Mouse (Mus musculus) yolk sac, embryonic 10.5 days (tissue): ENCODE data around the gene Bora.

Experiments
- DNase-seq: peaks from one replicate; pipeline ENCODE4 v3.0.0-alpha.2; 2017; ENCODE audit warnings: low spot score

Bora gene

GRCm38 (mm10) chr14:99063091-99063490 lies 17.1 kb downstream of the Bora start:
- DNase-seq, result no peak

- DNase-seq, result no peak
Measured at GRCm38 (mm10) chr14:99071146-99071545, 25.1 kb downstream of the Bora start.

GRCm38 (mm10) chr14:99088947-99089346 lies 42.9 kb downstream of the Bora start:
- no peak for DNase-seq

- DNase-seq, result peak; percentile 97
Measured at GRCm38 (mm10) chr14:99099267-99099966, 53.4 kb downstream of the Bora start, which contains the start of the genes Pibf1 and Dis3. Gene Pibf1, plus strand, starts transcription at chr14:99099424. Gene Dis3, minus strand, starts transcription at chr14:99099770.

GRCm38 (mm10) chr14:99099967-99100587 lies 54.1 kb downstream of the Bora start:
- no peak for DNase-seq

GRCm38 (mm10) chr14:99103050-99103449 lies 57.0 kb downstream of the Bora start:
- no peak for DNase-seq

- DNase-seq, result no peak
Measured at GRCm38 (mm10) chr14:99104542-99105123, 58.6 kb downstream of the Bora start.

GRCm38 (mm10) chr14:99106671-99107070 lies 60.6 kb downstream of the Bora start:
- DNase-seq, result no peak

- DNase-seq, result no peak
Measured at GRCm38 (mm10) chr14:99107631-99108187, 61.7 kb downstream of the Bora start.

GRCm38 (mm10) chr14:99108762-99109161 lies 62.7 kb downstream of the Bora start:
- DNase-seq, result no peak

- no peak for DNase-seq
Measured at GRCm38 (mm10) chr14:99117576-99117975, 71.6 kb downstream of the Bora start.

- DNase-seq, result no peak
Measured at GRCm38 (mm10) chr14:99121584-99122339, 75.7 kb downstream of the Bora start.

GRCm38 (mm10) chr14:99124076-99124475 lies 78.1 kb downstream of the Bora start:
- no peak for DNase-seq
